Mouse (Mus musculus): ENCODE measurements at regions not wholly inside any gene's neighbourhood (a gene's known extent, or its start where the extent isn't known, plus 50 kb on each side); places are given as distances from the start of the nearest gene placed in this dataset.
A peak's percentile ranks its signal among the peaks of the same experiment; 100 is the strongest.

GRCm38 (mm10) chr3:99641343-99642106, 243.7 kb upstream of the Spag17 start:
- H3K4me1 ChIP-seq (replicated peaks), result no peaks in the 10 kb centered on the region
- no peak overlapping the region for H3K4me3 ChIP-seq (replicated peaks)
- no peaks in the 10 kb centered on the region for H3K36me3 ChIP-seq
- H3K9ac ChIP-seq, result no peak overlapping the region
- H3K27me3 ChIP-seq (replicated peaks), result no peaks in the 10 kb centered on the region
- H3K27ac ChIP-seq, result no peak overlapping the region
- no peak for ATAC-seq
- 85% methylated on average over 8 of the region's 8 CpGs for WGBS
- H3K4me2 ChIP-seq (replicated peaks), result no peak overlapping the region
- no peaks in the 10 kb centered on the region for H3K9me3 ChIP-seq

- Histone ChIP-seq H3K9me3 (no peaks in the 10 kb centered on the region), H3K4me3 (replicated peaks) (no peak overlapping the region), H3K4me1 (replicated peaks) (no peaks in the 10 kb centered on the region), H3K9ac (no peak overlapping the region), H3K4me2 (replicated peaks) (no peak overlapping the region), H3K27ac (no peak overlapping the region), H3K36me3 (no peaks in the 10 kb centered on the region), H3K27me3 (replicated peaks) (no peaks in the 10 kb centered on the region)
- no peak for ATAC-seq
- WGBS, result 58% methylated on average over 1 of the region's 1 CpGs
Measured at GRCm38 (mm10) chr3:99644910-99645309, 240.3 kb upstream of the Spag17 start.

- Histone ChIP-seq H3K27me3 (replicated peaks) (no peaks in the 10 kb centered on the region), H3K4me3 (replicated peaks) (no peak overlapping the region), H3K9me3 (no peaks in the 10 kb centered on the region), H3K9ac (no peak overlapping the region), H3K4me1 (replicated peaks) (no peaks in the 10 kb centered on the region), H3K4me2 (replicated peaks) (no peak overlapping the region), H3K27ac (no peak overlapping the region), H3K36me3 (no peaks in the 10 kb centered on the region)
- ATAC-seq, result no peak
- 85% methylated on average over 4 of the region's 4 CpGs for WGBS
Measured at GRCm38 (mm10) chr3:99645318-99645717, 239.9 kb upstream of the Spag17 start.

- ATAC-seq, result no peak
- no peaks in the 10 kb centered on the region for H3K4me1 ChIP-seq (replicated peaks)
- H3K27me3 ChIP-seq (replicated peaks), result no peaks in the 10 kb centered on the region
- H3K9me3 ChIP-seq, result no peaks in the 10 kb centered on the region
- no peak overlapping the region for H3K27ac ChIP-seq
- no peaks in the 10 kb centered on the region for H3K36me3 ChIP-seq
- H3K4me3 ChIP-seq (replicated peaks), result no peak overlapping the region
- no peak overlapping the region for H3K4me2 ChIP-seq (replicated peaks)
- no peak overlapping the region for H3K9ac ChIP-seq
- 60% methylated on average over 5 of the region's 5 CpGs for WGBS
Measured at GRCm38 (mm10) chr3:99657617-99658016, 227.6 kb upstream of the Spag17 start.

- H3K4me1 ChIP-seq (replicated peaks), result no peaks in the 10 kb centered on the region
- no peak overlapping the region for H3K4me2 ChIP-seq (replicated peaks)
- H3K9me3 ChIP-seq, result no peaks in the 10 kb centered on the region
- ATAC-seq, result peak; percentile 49; the same call in 1 of the 2 replicates
- H3K27ac ChIP-seq, result no peak overlapping the region
- H3K27me3 ChIP-seq (replicated peaks), result no peaks in the 10 kb centered on the region
- no peak overlapping the region for H3K9ac ChIP-seq
- no peak overlapping the region for H3K4me3 ChIP-seq (replicated peaks)
- 40% methylated on average over 6 of the region's 6 CpGs for WGBS
- no peaks in the 10 kb centered on the region for H3K36me3 ChIP-seq
Measured at GRCm38 (mm10) chr3:99663783-99664182, 221.4 kb upstream of the Spag17 start.

- 43% methylated on average over 5 of the region's 5 CpGs for WGBS
- Histone ChIP-seq H3K4me1 (replicated peaks) (no peaks in the 10 kb centered on the region), H3K9me3 (no peaks in the 10 kb centered on the region), H3K4me3 (replicated peaks) (no peak overlapping the region), H3K27ac (no peak overlapping the region), H3K9ac (no peak overlapping the region), H3K4me2 (replicated peaks) (no peak overlapping the region), H3K36me3 (no peaks in the 10 kb centered on the region), H3K27me3 (replicated peaks) (no peaks in the 10 kb centered on the region)
- peak; percentile 39; the same call in 1 of the 2 replicates for ATAC-seq
Measured at GRCm38 (mm10) chr3:99665363-99665762, 219.8 kb upstream of the Spag17 start.

GRCm38 (mm10) chr3:99665902-99666768, 219.1 kb upstream of the Spag17 start:
- Histone ChIP-seq H3K27ac (no peak overlapping the region), H3K4me1 (replicated peaks) (no peaks in the 10 kb centered on the region), H3K27me3 (replicated peaks) (no peaks in the 10 kb centered on the region), H3K9ac (no peak overlapping the region), H3K9me3 (no peaks in the 10 kb centered on the region), H3K4me3 (replicated peaks) (no peak overlapping the region), H3K36me3 (no peaks in the 10 kb centered on the region), H3K4me2 (replicated peaks) (no peak overlapping the region)
- WGBS, result 22% methylated on average over 10 of the region's 10 CpGs
- ATAC-seq, result peak; percentile 59; the same call in 1 of the 2 replicates

GRCm38 (mm10) chr3:99674145-99674544, 211.1 kb upstream of the Spag17 start:
- H3K27me3 ChIP-seq (replicated peaks), result no peaks in the 10 kb centered on the region
- no peak overlapping the region for H3K9ac ChIP-seq
- no peak for ATAC-seq
- no peak overlapping the region for H3K27ac ChIP-seq
- H3K4me3 ChIP-seq (replicated peaks), result no peak overlapping the region
- H3K4me2 ChIP-seq (replicated peaks), result no peak overlapping the region
- H3K9me3 ChIP-seq, result no peaks in the 10 kb centered on the region
- 81% methylated on average over 2 of the region's 2 CpGs for WGBS
- no peaks in the 10 kb centered on the region for H3K36me3 ChIP-seq
- no peaks in the 10 kb centered on the region for H3K4me1 ChIP-seq (replicated peaks)

- H3K27me3 ChIP-seq (replicated peaks), result no peaks in the 10 kb centered on the region
- H3K9ac ChIP-seq, result no peak overlapping the region
- H3K27ac ChIP-seq, result no peak overlapping the region
- no peak overlapping the region for H3K4me2 ChIP-seq (replicated peaks)
- H3K9me3 ChIP-seq, result no peaks in the 10 kb centered on the region
- no peak overlapping the region for H3K4me3 ChIP-seq (replicated peaks)
- no peaks in the 10 kb centered on the region for H3K4me1 ChIP-seq (replicated peaks)
- WGBS, result 84% methylated on average over 4 of the region's 4 CpGs
- ATAC-seq, result no peak
- no peaks in the 10 kb centered on the region for H3K36me3 ChIP-seq
Measured at GRCm38 (mm10) chr3:99709506-99709905, 175.7 kb upstream of the Spag17 start.

GRCm38 (mm10) chr3:99716381-99716780, 168.8 kb upstream of the Spag17 start:
- no peaks in the 10 kb centered on the region for H3K36me3 ChIP-seq
- ATAC-seq, result no peak
- 66% methylated on average over 4 of the region's 4 CpGs for WGBS

GRCm38 (mm10) chr3:99738093-99738803, 147.0 kb upstream of the Spag17 start:
- Histone ChIP-seq H3K4me3 (replicated peaks) (no peak overlapping the region), H3K9me3 (no peaks in the 10 kb centered on the region), H3K4me2 (replicated peaks) (no peak overlapping the region), H3K9ac (no peak overlapping the region), H3K36me3 (no peaks in the 10 kb centered on the region), H3K27me3 (replicated peaks) (no peaks in the 10 kb centered on the region), H3K4me1 (replicated peaks) (no peaks in the 10 kb centered on the region), H3K27ac (no peak overlapping the region)
- no peak for ATAC-seq
- 77% methylated on average over 3 of the region's 3 CpGs for WGBS

More at GRCm38 (mm10) chr3:99716381-99716780, 168.8 kb upstream of the Spag17 start:
- no peak overlapping the region for H3K4me3 ChIP-seq (replicated peaks)
- H3K9me3 ChIP-seq, result no peaks in the 10 kb centered on the region
- no peak overlapping the region for H3K27ac ChIP-seq
- no peak overlapping the region for H3K9ac ChIP-seq
- H3K4me2 ChIP-seq (replicated peaks), result no peak overlapping the region
- no peaks in the 10 kb centered on the region for H3K4me1 ChIP-seq (replicated peaks)
- no peaks in the 10 kb centered on the region for H3K27me3 ChIP-seq (replicated peaks)

- no peak overlapping the region for H3K27ac ChIP-seq
- H3K9me3 ChIP-seq, result no peaks in the 10 kb centered on the region
- H3K4me1 ChIP-seq (replicated peaks), result no peaks in the 10 kb centered on the region
- no peak overlapping the region for H3K4me2 ChIP-seq (replicated peaks)
- no peak for ATAC-seq
- H3K9ac ChIP-seq, result no peak overlapping the region
- 48% methylated on average over 7 of the region's 7 CpGs for WGBS
- H3K36me3 ChIP-seq, result no peaks in the 10 kb centered on the region
- no peaks in the 10 kb centered on the region for H3K27me3 ChIP-seq (replicated peaks)
- no peak overlapping the region for H3K4me3 ChIP-seq (replicated peaks)
Measured at GRCm38 (mm10) chr3:99739654-99740053, 145.6 kb upstream of the Spag17 start.

All from intestine, embryonic 15.5 days (tissue).